Mouse (Mus musculus) thymus, adult 2 months (tissue): ENCODE measurements at regions not wholly inside any gene's neighbourhood (a gene's known extent, or its start where the extent isn't known, plus 50 kb on each side); places are given as distances from the start of the nearest gene placed in this dataset.

ENCODE experiments used
- CTCF ChIP-seq: fragments of 200-500 bp; IDR thresholded peaks from 2 replicates; pipeline ENCODE4 v1.5.1; 2012; ENCODE audit warnings: mild to moderate bottlenecking, control low read depth, low read length, moderate library complexity, borderline replicate concordance; ENCODE audit not compliant: control insufficient read depth, poor library complexity, insufficient read depth; ENCODE audit errors: extremely low read depth
- POLR2A ChIP-seq: fragments of 200-500 bp; IDR thresholded peaks from 2 replicates; pipeline ENCODE4 v1.6.1; 2012; ENCODE audit warnings: mild to moderate bottlenecking, low read length, control low read depth, moderate library complexity; ENCODE audit not compliant: control insufficient read depth, poor library complexity, insufficient read depth; ENCODE audit errors: extremely low read depth

GRCm38 (mm10) chr3:102336184-102336583 lies 131.7 kb upstream of the Vangl1 start:
- TF ChIP-seq CTCF, result no peak
- TF ChIP-seq POLR2A, result no peak
